Mouse (Mus musculus): Measurements from ENCODE around the gene Tmed2.
"Not testable (repeated sequence)": the region's sequence is repeated elsewhere in the genome, so short reads cannot be mapped to it uniquely, and the experiment has no call there.

Gene Tmed2

GRCm38 (mm10) chr5:124578633-124579317, 38.3 kb downstream of the Tmed2 start, which contains the start of the genes Eif2b1 and Gtf2h3:
Gene Eif2b1 (minus strand): TSS chr5:124579131.
Gene Gtf2h3 (plus strand): TSS chr5:124579140.
- DNase-seq (ENCODE audit: low read depth), result peak; percentile 79

GRCm38 (mm10) chr5:124582515-124582914, 42.0 kb downstream of the Tmed2 start:
- no peak for DNase-seq (ENCODE audit: low read depth)

- no peak for DNase-seq (ENCODE audit: low read depth)
These were observed 52.3 kb downstream of the Tmed2 start for GRCm38 (mm10) chr5:124592768-124593167.

- DNase-seq (ENCODE audit: low read depth), result peak; percentile 94
These were observed 58.0 kb downstream of the Tmed2 start for GRCm38 (mm10) chr5:124598224-124599174.

DNA sequence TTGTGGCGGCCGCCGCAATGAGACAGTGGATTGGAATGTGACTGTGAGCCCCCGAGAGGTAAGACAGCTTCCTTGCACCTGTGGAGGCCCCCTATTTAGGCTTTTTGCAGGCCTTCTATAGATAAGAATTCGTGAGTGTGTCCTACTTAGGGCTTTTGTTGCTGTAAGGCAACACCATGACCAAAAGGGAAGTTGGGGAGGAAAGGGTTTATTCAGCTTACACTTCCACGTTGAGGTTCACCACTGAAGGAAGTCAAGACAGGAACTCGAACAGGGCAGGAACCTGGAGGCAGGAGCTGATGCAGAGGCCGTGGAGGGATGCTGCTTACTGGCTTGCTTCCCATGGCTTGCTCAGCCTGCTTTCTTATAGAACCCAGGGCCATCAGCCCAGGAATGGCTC, 59.2 kb downstream of the Tmed2 start:
- DNase-seq (ENCODE audit: low read depth), result not testable (repeated sequence)

Data from fibroblast of lung, adult 2 months (primary cell).